Mouse (Mus musculus) G1E (cell line): ENCODE results near the gene Fcgrt.

ENCODE experiments used
- CTCF ChIP-seq: IDR thresholded peaks from 2 replicates; pipeline ENCODE4 v1.5.1; 2012; ENCODE audit warnings: low read depth, low read length, inconsistent platforms, mixed read lengths
- GATA1 ChIP-seq: IDR thresholded peaks from 2 replicates; pipeline ENCODE4 v1.6.1; 2012; ENCODE audit warnings: borderline replicate concordance, low read length, inconsistent platforms, mixed read lengths
- POLR2AphosphoS5 ChIP-seq: IDR thresholded peaks from 2 replicates; pipeline ENCODE4 v1.6.1; 2012; ENCODE audit warnings: low read depth, low read length, inconsistent platforms; ENCODE audit not compliant: insufficient replicate concordance
- TAL1 ChIP-seq: conservative IDR thresholded peaks from 2 replicates; pipeline ENCODE4 v1.6.1; 2012; ENCODE audit warnings: low read depth, low read length, inconsistent platforms, mixed read lengths

DNA sequence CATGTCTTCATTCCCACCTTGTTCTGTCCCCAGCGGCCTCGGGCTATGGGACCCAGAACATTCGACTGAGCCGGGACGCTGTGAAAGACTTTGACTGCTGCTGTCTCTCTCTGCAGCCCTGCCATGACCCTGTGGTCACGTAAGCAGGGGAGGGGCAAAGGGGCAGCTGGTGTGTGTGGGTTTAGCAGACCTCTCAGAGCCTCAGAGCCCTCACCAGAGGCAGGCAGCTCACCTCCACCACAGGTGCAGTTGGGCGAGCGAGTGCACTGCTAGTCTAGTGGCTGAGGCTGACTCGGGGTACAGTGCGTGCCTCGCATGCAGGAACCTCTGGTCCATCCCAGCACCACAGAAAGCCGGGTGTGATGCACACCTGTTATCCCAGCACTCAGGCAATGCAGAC, 29.7 kb downstream of the Fcgrt start:
- no peak for TF ChIP-seq CTCF
- no peak for TF ChIP-seq GATA1
- TF ChIP-seq POLR2AphosphoS5, result no peak
- TF ChIP-seq TAL1, result no peak
